Mouse (Mus musculus) cerebellum, adult 18-20 months (tissue): ENCODE measurements around the gene Zrsr1.
A peak's percentile ranks its signal among the peaks of the same experiment; 100 is the strongest.

ENCODE experiments used
- DNase-seq, 2 experiments: peaks; one replicate each; pipeline ENCODE4 v3.0.0; 2021

Zrsr1 gene

DNA sequence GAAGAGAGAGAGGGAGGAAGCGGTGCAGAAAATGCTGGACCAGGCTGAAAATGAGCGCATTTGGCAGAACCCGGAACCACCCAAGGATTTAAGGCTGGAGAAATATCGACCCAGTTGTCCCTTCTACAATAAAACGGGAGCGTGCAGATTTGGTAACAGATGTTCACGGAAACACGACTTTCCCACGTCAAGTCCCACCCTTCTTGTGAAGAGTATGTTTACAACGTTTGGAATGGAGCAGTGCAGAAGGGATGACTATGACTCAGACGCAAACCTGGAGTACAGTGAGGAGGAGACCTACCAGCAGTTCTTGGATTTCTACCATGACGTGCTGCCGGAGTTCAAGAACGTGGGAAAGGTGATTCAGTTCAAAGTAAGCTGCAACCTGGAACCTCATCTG, 1.8 kb downstream of the Zrsr1 start:
- DNase-seq = no peak

DNA sequence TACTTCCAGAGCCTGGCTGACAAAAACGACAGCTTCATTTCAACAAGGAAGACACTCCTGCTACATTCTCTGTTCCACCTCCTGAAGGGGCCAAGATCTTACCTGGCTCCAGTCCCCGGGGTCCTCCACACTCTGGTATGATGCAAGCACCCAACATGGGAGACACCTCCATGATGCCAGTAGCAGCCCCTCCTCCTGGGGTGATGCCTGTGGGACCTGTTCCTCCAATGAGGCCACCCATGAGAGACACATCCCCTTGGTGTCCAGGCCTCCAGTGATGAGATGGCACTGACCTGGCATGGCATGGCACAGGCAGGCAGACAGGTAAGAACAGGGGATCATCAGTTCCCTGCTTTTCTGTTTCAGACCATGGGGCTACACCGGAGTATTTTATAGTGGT, 6.4 kb downstream of the Zrsr1 start:
- no peak for DNase-seq

DNA sequence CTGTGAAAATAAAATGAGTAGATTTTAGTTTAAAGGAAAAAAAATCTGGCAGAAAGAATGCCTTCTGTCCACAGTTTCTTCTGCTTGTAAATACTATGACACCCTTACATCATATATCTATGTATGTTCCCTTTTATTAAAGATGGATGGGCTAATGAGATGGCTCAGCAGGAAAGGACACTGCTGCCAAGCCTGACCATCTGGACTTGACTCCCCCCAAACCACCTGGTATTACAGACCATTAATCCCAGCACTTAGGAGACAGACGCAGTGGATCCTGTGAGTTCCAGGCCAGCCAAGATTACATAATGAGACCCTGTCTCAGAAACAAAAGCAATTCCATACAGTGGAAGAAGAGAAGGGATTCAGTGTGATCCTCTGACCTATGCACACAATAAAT, 6.9 kb downstream of the Zrsr1 start:
- peak; percentile 71 to 72 for DNase-seq

DNA sequence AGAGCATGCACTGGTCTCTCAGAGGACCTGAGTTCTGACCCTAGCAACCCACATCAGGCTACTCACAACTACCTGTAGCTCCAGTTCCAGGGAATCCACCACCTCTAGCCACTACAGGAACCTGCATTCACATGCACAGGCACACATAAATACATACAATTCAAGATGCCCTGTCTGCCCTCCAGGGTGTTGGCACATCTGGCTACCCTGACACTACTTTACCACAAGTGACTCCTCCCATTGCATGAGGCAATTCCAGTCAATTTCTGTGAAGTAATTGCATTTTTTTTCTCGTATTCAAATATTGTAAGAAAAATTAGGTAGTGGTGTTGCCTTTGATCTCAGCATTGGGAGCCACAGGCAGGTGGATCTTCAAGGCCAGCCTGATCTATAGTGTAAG, 7.4 kb downstream of the Zrsr1 start:
- DNase-seq = no peak

DNA sequence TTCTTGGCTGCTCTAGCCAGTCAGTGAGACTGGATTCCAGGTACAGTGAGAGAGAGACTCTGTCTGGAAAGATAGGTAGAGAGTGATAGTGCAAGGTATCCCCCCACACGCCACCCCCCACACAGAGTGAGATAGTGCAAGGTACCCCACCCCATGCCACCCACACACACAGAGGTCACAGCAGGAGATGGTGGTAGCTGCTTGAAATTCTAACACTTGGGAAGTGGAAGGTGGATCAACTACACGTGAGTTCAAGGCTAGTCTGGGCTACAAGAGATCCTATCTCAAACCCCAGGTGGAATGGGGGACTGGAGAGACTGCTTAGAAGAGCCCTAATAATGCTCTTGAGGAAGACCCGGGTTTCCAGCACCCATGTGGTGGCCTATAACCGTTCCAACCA, 9.2 kb downstream of the Zrsr1 start:
- DNase-seq = no peak

DNA sequence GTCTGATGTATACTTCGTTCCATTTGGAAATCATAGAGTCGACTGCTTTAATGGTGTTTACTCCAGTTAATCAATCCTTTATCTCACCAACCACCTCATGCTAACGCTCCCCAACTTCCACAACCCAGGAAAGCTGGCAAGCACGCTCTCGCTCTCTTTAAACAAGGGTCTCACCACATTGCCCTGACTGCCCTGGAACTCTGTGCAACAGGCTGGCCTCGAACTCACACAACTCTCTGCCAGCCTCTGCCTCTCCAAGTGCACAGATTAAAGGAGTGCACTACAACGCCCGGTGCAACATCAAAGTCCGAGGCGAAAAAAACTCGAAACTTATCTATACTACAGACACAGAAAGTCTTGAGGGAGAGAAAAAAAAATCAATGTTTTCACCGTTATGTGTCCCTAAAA, 9.7 kb downstream of the Zrsr1 start:
- DNase-seq = no peak

DNA sequence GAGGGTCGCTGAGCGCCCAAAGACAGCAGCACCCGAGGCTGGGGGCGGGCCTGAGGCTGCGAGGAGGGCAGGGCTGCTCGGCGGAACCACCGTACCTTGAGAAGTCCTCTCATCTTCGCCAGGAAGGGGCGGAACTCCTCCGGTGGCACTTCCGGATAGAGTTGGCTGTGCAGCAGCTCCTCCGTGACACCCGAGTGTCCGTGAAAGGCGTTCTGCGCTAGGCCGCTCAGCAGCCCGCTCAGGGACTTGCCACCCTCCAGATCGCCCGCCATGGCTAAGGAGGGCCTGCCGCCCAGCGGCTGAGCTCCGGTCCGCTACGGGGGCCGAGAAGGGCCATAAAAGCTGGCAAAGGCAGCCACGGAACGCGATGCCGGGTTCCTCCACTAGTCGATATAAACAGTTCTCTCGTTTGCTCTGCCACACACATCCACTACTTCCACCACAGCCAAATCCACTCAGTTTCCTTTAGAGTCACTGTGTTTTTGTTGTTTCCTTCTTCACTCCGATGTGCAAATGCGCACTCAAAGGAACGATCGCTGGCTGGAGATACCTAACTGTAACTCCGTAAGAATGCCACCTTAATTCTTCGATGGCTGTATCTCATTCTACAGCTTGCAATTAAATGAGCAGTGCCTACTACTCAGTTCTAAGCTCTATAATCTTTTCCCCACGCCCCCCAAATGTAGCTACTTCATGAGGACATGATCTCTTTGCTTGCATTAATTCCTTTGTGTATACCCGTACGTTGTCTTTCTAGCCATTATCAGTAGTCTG, 10.4 kb downstream of the Zrsr1 start, which contains the start of the genes Gm28048 and Commd1:
Gm28048 (minus strand) TSS at position 107 of the 774 bp plus-strand sequence.
Commd1 (minus strand) TSS at position 399 of the 774 bp plus-strand sequence.
- DNase-seq = peak; percentile 94 to 98

DNA sequence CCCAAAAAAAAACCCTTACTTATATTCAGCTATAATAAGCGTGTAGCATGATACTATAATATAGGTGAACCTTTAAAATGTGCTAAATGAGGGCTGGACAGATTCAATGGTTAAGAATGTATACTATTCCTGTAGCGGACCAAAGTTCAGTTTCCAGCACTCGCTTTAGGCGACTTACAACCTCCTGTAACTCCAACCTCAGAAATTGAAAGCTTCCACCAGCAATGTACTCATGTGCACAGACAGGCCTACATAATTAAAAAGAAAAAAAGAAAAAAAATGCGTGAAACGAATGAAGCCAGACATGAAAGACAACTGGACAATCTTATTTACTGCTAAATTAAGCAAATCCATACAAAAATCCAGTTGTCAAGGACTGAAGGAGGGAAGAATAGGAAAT, 11.0 kb downstream of the Zrsr1 start:
- no peak for DNase-seq

DNA sequence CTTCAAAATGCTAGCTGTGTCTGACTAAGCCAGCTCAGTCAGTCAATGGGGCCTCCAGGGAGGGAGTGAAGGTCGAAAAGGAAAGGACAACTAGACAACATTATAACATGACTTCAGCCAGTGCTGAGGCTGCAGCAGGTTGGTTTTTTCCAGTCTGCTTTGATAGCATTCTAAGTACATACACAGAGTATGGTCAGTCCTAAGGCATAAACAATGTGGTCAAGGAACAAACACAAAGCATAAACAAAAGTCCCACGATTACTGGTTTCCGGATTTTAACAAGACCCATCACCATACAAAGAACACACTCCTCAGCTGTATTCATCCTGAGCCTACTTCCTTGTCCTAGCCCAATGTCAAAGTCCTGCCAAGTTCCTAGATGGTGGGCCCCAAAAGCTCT, 13.7 kb downstream of the Zrsr1 start:
- DNase-seq = no peak

DNA sequence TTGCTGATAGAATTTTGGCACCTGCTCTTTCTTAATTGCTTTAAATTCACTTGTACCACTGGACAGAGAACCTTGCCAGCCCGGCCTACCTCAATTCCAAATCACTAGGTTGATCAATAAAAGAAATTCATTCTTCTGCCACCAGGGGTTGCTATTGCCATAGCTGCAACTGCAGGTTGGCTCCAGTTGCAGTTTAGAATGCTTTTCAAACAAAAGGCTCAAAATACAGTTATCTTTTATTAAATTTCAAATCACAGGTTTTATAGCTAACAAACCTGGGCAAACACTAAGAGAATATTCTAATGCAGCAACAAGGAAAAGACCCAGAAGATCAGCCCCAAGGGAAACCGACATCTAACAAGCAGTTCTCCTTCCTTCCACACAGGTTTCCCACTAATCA, 15.6 kb downstream of the Zrsr1 start:
- DNase-seq = peak; percentile 36 to 56

DNA sequence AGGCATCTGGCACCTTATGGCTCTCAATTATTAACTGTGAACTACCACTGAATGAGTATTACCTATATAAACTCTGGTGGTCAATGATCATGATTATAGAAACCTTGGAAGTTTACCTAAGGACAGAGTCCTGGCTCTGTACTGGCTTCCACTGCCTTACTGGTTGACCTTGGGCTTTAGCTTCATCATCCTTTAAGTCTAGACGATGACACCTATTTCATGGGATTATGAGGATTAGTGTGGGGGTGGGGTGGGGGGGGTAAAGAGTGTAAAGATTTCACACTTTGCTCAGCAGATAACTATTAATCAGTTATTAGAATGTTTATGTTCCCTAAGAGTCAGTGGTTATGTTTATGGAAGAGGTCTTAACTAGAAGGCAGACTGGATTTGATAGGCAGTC, 18.0 kb downstream of the Zrsr1 start:
- no peak for DNase-seq

DNA sequence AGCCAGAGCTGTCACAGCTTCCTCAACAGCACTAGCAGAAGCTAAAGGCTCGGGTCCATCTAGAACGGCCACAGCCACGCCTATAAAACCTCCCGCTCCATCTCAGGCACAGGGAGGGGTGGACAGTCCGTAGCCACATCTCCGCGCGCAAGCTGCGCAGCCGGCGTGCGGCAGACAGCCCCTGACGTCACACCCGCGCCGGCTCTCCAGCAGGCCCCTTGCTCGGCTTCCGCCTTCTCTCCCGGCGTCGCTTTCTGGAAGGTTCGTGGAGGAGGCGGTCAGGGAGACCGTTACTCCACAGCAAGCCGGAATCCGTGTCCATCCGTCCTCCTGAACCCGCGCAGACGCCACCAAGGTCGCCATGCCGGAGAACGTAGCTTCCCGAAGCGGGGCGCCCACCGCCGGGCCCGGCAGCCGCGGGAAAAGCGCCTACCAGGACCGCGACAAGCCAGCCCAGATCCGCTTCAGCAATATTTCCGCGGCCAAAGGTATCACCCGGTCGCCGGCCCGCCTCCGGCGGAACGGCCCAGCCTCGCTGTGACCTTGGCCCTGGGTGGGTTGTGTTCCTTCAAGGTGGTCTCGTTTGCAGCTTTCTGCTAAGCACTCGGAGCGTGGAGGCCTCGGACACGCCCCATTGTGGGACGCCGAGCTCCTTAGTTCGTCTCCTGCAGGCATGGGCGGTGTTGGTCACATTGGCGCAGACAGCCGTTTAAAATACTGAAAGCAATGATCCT, 18.8 kb downstream of the Zrsr1 start, which contains the start of gene Cct4:
Cct4 (plus strand) TSS at position 127 of the 734 bp plus-strand sequence.
- DNase-seq = peak; percentile 92 to 95

DNA sequence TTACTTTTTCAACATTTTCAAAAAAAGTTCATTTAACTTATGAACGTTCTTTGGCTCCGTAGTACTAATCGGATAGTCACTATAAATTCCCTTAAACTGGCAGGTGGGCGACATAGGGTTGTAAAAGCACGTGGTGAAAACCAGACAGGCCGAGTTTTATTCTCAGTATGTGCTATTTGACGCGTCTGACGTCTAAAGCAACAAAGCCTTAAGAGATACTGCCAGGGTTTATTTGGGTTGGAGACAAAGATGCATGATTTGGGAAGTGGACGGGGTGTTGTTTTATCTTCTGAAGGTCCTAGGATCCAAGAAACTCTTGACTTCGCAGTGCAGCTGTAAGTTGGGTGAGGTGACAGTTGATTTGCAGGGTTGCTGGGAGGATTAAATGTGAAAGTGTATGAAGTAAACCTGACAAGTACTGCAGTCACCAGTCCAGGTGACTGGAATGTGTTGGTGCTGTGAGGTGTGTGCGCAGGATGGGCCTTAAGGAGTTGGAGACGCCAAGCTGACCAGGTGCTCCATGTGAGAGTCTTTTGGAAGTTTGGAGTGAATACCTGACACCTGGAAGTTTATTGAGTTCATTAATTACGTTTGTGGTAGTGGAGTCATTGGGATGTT, 19.5 kb downstream of the Zrsr1 start:
- DNase-seq = no peak

DNA sequence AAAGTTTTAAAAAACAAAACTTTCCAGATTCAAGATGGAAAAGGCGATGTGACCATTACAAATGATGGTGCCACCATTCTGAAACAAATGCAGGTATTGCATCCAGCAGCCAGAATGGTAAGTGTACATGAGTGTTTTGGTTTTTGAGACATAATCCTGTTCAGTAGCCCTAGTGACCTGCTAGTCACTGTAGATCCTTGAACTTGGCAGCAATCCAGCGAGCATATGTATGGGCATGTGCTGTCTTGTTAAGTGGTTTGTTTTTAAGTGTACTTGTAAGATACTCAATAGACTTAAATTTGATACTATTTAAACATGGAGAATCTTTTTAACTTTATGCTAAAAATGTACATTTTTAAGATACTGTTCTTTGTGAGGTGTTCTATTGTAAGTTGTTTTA, 22.5 kb downstream of the Zrsr1 start:
- DNase-seq = peak; percentile 43 to 54

DNA sequence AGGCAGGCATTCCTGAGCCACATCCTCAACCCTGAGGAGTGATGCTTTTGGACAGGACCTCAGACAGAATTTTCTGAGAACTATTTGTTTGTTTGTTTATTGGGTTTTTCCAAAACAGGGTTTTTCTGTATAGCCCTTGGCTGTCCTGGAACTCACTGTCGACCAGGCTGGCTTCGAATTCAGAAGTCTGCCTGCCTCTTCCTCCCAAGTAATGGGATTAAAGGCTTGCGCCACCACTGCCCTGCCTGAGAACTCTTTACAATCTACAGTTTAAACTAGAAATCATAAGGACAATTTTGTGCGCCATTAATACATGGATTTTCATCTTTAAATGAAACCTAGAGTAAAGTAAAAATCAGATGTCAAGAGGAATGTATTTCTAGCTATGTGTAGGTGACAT, 23.7 kb downstream of the Zrsr1 start:
- no peak for DNase-seq

DNA sequence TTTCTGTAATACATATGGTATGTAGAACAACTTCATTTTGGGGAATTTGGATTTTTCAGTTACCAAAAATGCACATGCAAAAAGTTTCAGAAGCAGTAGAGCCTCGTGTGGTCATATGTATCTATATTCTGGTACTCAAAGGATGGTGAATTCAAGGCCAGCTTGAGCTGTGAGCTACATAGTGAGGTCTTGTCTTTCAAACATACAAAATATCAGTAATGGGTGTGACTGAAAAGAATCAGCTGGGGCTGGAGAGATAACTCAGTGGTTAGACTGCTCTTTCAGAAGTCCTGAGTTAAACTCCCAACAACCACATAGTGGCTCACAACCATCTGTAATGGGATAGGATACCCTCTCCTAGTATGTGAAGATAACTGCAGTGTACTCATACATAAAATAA, 26.5 kb downstream of the Zrsr1 start:
- DNase-seq = no peak

DNA sequence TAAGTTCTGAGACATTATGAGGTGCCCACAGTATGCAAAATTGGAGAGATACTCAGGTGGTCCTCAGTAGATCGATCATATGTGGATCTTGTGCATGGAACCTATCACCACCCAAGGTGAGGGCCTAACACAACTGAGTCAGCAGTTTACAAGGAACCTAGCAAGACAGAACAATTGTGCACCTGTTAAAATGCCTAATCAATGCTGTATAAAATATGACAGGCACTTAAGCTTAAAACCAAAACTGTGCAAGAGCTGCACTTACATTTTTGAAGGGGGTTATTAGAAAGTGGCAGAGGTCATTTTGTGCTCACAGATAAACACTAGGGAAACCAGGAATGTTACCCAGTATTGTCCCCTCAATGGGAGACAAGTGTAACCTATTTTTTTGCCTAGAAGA, 33.5 kb downstream of the Zrsr1 start:
- no peak for DNase-seq

DNA sequence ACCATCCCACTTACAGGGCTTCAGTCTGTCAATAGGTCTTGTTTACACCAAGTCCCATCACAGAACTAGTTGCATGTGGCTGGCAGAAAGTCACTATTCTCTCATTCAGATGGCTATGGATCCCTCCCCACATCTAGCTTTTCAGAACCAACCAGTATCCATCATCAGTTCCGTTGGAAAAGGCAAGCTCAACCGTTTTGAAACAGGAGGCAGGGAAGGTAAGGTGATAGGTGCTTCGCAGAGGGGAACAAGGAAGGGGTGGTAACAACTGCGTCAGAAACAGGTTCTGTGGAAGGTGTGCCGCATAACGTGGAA, 35.3 kb downstream of the Zrsr1 start:
- no peak for DNase-seq

DNA sequence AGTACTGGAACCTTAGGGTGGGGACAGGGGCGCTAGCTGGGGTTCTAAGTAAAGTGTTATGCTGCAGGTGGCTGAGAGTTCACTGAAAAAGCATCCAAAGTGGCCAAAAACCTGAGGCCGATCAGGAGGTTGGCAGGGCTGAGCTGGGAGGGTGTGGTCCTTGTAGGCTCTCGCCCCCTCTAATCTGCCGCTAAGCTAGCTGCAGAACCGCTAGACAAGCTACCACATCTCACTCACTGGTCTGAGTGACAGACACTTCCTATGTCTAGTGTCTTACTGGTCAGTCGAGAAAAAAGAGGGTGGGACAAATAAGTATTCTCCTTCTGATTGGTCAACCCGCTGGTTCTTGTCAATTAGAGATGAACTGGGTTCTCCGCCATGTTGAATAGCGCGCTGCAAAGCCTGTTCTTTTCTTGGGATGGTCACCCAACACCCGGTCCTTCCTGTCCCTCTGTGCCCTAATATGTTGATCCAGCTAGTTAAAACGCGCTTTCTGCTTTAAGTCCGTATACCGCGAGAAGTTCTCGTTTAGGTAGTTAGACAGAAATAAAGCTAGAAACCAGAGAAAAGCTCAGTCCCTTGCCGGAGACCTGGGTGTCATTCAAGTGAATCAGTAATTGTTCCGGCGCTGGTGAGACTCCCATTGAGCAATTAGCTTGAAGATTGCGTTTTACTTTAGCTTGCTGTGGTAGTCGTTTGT, 35.8 kb downstream of the Zrsr1 start, which contains the start of gene Fam161a:
Fam161a (plus strand) TSS at position 51 of the 700 bp plus-strand sequence.
- DNase-seq = peak; percentile 81 to 91

DNA sequence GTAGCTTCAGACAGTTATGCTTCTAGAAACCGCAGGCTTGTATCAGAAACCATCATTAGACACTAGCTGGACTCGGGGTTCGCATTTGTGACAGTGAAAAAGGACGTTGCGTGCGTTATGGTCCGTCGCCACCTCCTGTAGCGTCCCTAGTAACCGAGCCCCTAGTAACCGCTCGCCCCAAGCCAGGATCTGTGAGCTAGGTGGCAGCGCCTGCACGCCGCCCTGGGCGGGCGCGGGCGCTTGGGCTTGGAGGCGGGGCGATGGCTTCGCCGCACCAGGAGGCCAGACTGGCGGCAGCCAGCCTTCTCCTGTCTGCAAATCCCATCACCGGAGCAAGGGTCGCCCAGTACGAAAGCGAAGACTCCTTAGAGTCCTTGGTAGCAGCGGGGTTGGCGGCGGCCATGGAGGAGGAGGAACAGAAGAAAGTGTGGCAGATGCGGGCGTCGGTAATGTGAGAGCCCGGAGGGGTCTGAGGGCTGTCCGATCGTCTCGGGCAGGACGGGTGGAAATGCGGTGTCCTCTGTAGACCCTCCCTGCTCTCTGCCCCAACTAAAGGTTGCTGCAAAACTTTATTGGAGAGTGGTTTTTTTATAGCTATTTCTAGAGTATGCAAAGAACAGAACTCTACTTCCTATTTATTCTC, 36.5 kb downstream of the Zrsr1 start:
- DNase-seq = peak; percentile 81 to 86

DNA sequence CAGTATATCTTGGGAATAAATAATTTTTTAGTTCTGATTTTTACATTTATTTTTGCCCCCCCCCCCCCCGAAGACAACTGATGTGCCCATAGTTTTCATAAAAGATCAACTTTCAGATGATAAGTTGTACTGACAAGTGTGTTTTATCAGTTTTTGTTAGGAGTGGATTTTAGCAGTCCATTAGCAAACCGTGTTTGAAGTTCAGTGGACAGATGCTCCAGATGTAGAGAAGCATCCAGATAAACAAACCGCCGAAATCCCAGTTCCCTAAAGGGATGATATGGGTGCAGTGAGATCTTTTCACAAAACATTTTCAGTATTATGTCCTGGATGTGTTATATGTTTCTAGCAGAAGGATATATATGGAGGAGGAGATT, 37.0 kb downstream of the Zrsr1 start:
- DNase-seq = no peak

DNA sequence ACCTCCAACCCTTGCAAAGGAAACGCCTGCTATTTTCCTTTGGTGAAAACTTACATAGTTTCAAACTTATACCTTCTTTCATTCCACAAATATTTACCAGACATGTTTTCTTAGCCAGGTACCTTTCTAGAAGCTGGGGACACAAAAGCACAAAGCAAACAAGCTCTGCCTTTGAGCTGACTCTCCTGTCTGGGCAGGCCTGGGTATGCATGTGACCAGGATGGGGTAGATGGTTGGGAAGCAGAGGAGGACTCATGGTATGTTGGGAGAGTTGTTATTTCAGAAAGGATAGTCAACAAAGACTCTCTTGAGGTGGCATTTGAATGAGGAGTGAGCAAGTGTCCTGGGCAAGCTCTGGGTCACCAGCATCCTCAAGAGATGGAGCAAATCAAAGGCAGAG, 41.3 kb downstream of the Zrsr1 start:
- no peak for DNase-seq
